Mouse (Mus musculus) forebrain, postnatal 0 days (tissue): ENCODE measurements around the gene Galnt15. TPM values are rescaled to one million over a fixed set of nuclear protein-coding genes. Genes with fewer than 3 reads are reported as not detected.

Source experiments
- ATAC-seq: fragments of 200-750 bp; cut with Nextera tagmentation; 2 replicates; pipeline ENCODE4 v1.8.0; 2017; ENCODE audit warnings: mild to moderate bottlenecking, moderate library complexity
- DNase-seq: peaks from one replicate; pipeline ENCODE4 v3.0.0-alpha.2; 2015
- H3K27ac ChIP-seq: fragments of 300-500 bp; sonication (generic); 2 replicates; pipeline ENCODE4 v1.5.1; 2014; ENCODE audit warnings: low read depth, mild to moderate bottlenecking, antibody characterized with exemption, low read length, moderate library complexity, mixed read lengths
- H3K27me3 ChIP-seq: fragments of 300-500 bp; sonication (generic); 2 replicates; pipeline ENCODE4 v1.6.1; 2014; ENCODE audit warnings: mild to moderate bottlenecking, low read length, mixed read lengths; ENCODE audit not compliant: insufficient read depth
- H3K36me3 ChIP-seq: fragments of 300-500 bp; sonication (generic); 2 replicates; pipeline ENCODE4 v1.6.1; 2014; ENCODE audit warnings: mild to moderate bottlenecking, moderate library complexity; ENCODE audit not compliant: insufficient read depth
- H3K4me1 ChIP-seq: fragments of 300-500 bp; sonication (generic); 2 replicates; pipeline ENCODE4 v1.6.1; 2014; ENCODE audit warnings: antibody characterized with exemption; ENCODE audit not compliant: insufficient read depth
- H3K4me2 ChIP-seq: fragments of 300-500 bp; sonication (generic); 2 replicates; pipeline ENCODE4 v1.6.1; 2014; ENCODE audit warnings: low read depth, mild to moderate bottlenecking, moderate library complexity
- H3K4me3 ChIP-seq: fragments of 300-500 bp; sonication (generic); 2 replicates; pipeline ENCODE4 v1.5.1; 2014; ENCODE audit warnings: low read depth, low read length, mixed read lengths
- H3K9ac ChIP-seq: fragments of 300-500 bp; sonication (generic); 2 replicates; pipeline ENCODE4 v1.6.1; 2014; ENCODE audit warnings: mild to moderate bottlenecking
- H3K9me3 ChIP-seq: fragments of 300-500 bp; sonication (generic); 2 replicates; pipeline ENCODE4 v1.6.1; 2016; ENCODE audit warnings: low read length
- CTCF ChIP-seq: sonication (generic); IDR thresholded peaks from 2 replicates; pipeline ENCODE4 v1.5.1; 2016; ENCODE audit warnings: antibody characterized with exemption, control low read depth, low read depth
- WGBS: fragments of 180-500 bp; shearing (Covaris S2); extraction: QIAGEN DNeasy Blood & Tissue Kit; methylation state at CpG from one replicate; pipeline ENCODE4 v1.1.7; 2014; 5-methylcytosine and 5-hydroxymethylcytosine counted together
- polyA plus RNA-seq: library from polyadenylated mRNA; unstranded; fragments of >200 nt; fragmentation: Nextera tagmentation; extraction: Ambion mirVana; gene quantifications from 2 replicates; pipeline ENCODE4 v1.2.1, GENCODE M21; 2015
- total RNA-seq: library from RNA; depleted of rRNA; stranded (reverse); fragments of >200 nt; gene quantifications from 2 replicates; pipeline ENCODE4 v1.2.3, GENCODE M21; 2014; rRNA removed

The Galnt15 gene
- 0.92 and 1.8 TPM in 2 replicates for total RNA-seq
- polyA plus RNA-seq = 0.48 and 0.54 TPM in 2 replicates

GRCm38 (mm10) chr14:32028681-32029091, at the start of gene Galnt15:
Gene Galnt15 (plus strand): TSS chr14:32028989.
- peak; percentile 75 for ATAC-seq
- H3K9ac ChIP-seq = no peak within 1 kb of the TSS
- 15% methylated on average over 9 of the region's 9 CpGs for WGBS

GRCm38 (mm10) chr14:31994021-31994420, 34.8 kb upstream of the Galnt15 start:
- TF ChIP-seq CTCF = no peak
- Histone ChIP-seq H3K9ac (no peak overlapping the region), H3K9me3 (no peaks in the 10 kb centered on the region), H3K27me3 (no peaks in the 10 kb centered on the region), H3K4me3 (no peak overlapping the region), H3K4me2 (no peak overlapping the region), H3K4me1 (no peaks in the 10 kb centered on the region), H3K27ac (no peak overlapping the region), H3K36me3 (no peaks in the 10 kb centered on the region)
- no peak for ATAC-seq
- WGBS = 64% methylated on average over 8 of the region's 8 CpGs
- DNase-seq = no peak

More at GRCm38 (mm10) chr14:32028681-32029091, at the start of gene Galnt15:
- H3K4me3 ChIP-seq = no peak within 1 kb of the TSS
- H3K9me3 ChIP-seq = no peaks in the 10 kb centered on the region
- peaks cover 8% of the 10 kb centered on the region for H3K4me1 ChIP-seq
- peak; percentile 61 for DNase-seq
- peak within 1 kb of the TSS; percentile 32 for H3K4me2 ChIP-seq
- no peaks in the 10 kb centered on the region for H3K36me3 ChIP-seq
- no peak for TF ChIP-seq CTCF
- H3K27me3 ChIP-seq = no peaks in the 10 kb centered on the region
- H3K27ac ChIP-seq = no peak within 1 kb of the TSS

- H3K36me3 ChIP-seq = no peaks in the 10 kb centered on the region
- H3K4me3 ChIP-seq = no peak overlapping the region
- ATAC-seq = no peak
- H3K27me3 ChIP-seq = no peaks in the 10 kb centered on the region
- H3K9me3 ChIP-seq = no peaks in the 10 kb centered on the region
- no peak for DNase-seq
- no peak for TF ChIP-seq CTCF
- H3K27ac ChIP-seq = no peak overlapping the region
- 64% methylated on average over 7 of the region's 7 CpGs for WGBS
- peaks cover 8% of the 10 kb centered on the region; the same call in 1 of the 2 replicates for H3K4me1 ChIP-seq
- H3K4me2 ChIP-seq = no peak overlapping the region
- H3K9ac ChIP-seq = no peak overlapping the region
These were observed 27.8 kb upstream of the Galnt15 start for GRCm38 (mm10) chr14:32000941-32001340.

- Histone ChIP-seq H3K27ac (peak overlapping the region; percentile 78), H3K4me2 (no peak overlapping the region), H3K9me3 (no peaks in the 10 kb centered on the region), H3K4me1 (peaks cover 8% of the 10 kb centered on the region; the same call in 1 of the 2 replicates), H3K27me3 (no peaks in the 10 kb centered on the region), H3K36me3 (no peaks in the 10 kb centered on the region), H3K4me3 (no peak overlapping the region), H3K9ac (no peak overlapping the region)
- ATAC-seq (peak; percentile 79), DNase-seq (peak; percentile 84)
- TF ChIP-seq CTCF = no peak
- 56% methylated on average over 15 of the region's 15 CpGs for WGBS
These were observed 26.1 kb upstream of the Galnt15 start for GRCm38 (mm10) chr14:32002502-32003338.

- 73% methylated on average over 7 of the region's 7 CpGs for WGBS
- Histone ChIP-seq H3K4me3 (no peak overlapping the region), H3K9me3 (no peaks in the 10 kb centered on the region), H3K36me3 (no peaks in the 10 kb centered on the region), H3K27ac (no peak overlapping the region), H3K9ac (no peak overlapping the region), H3K27me3 (no peaks in the 10 kb centered on the region), H3K4me2 (no peak overlapping the region), H3K4me1 (peaks cover 8% of the 10 kb centered on the region; the same call in 1 of the 2 replicates)
- ATAC-seq = no peak
- TF ChIP-seq CTCF = no peak
- DNase-seq = no peak
These were observed 24.7 kb upstream of the Galnt15 start for GRCm38 (mm10) chr14:32003904-32004596.

- H3K27ac ChIP-seq = no peak overlapping the region
- peaks cover 8% of the 10 kb centered on the region; the same call in 1 of the 2 replicates for H3K4me1 ChIP-seq
- ATAC-seq = no peak
- 82% methylated on average over 9 of the region's 9 CpGs for WGBS
- H3K4me2 ChIP-seq = no peak overlapping the region
- no peaks in the 10 kb centered on the region for H3K9me3 ChIP-seq
- no peak for TF ChIP-seq CTCF
- no peaks in the 10 kb centered on the region for H3K36me3 ChIP-seq
- no peaks in the 10 kb centered on the region for H3K27me3 ChIP-seq
- no peak for DNase-seq
- H3K4me3 ChIP-seq = no peak overlapping the region
- no peak overlapping the region for H3K9ac ChIP-seq
These were observed 23.0 kb upstream of the Galnt15 start for GRCm38 (mm10) chr14:32005673-32006261.
